Mouse (Mus musculus) B cell, adult 2 months (primary cell): ENCODE results near the gene Banp.

Experiments used
- DNase-seq, 2 experiments: peaks; one replicate each; pipeline ENCODE4 v3.0.0; 2022

The Banp gene

GRCm38 (mm10) chr8:122071193-122071592, 121.6 kb downstream of the Banp start:
- DNase-seq: no peak

GRCm38 (mm10) chr8:122073964-122074363, 124.4 kb downstream of the Banp start:
- no peak for DNase-seq

GRCm38 (mm10) chr8:122074442-122074841, 124.9 kb downstream of the Banp start:
- no peak for DNase-seq

GRCm38 (mm10) chr8:122074977-122075376, 125.4 kb downstream of the Banp start:
- DNase-seq: no peak

GRCm38 (mm10) chr8:122076183-122076842, 126.8 kb downstream of the Banp start:
- DNase-seq: no peak

GRCm38 (mm10) chr8:122078321-122078720, 128.8 kb downstream of the Banp start:
- no peak for DNase-seq
